Mouse (Mus musculus) activated CD4-positive, CD25-positive, alpha-beta regulatory T cell, adult 4 months (primary cell): Measurements from ENCODE around the gene 4933417A18Rik. TPM values are rescaled to one million over a fixed set of nuclear protein-coding genes. Genes with fewer than 3 reads are reported as not detected.
"Not testable (repeated sequence)": the region's sequence is repeated elsewhere in the genome, so short reads cannot be mapped to it uniquely, and the experiment has no call there.

Experiments
- ATAC-seq: one replicate; pipeline ENCODE4 v1.8.0; 2017
- polyA plus RNA-seq, 2 experiments: library from polyadenylated mRNA; unstranded; fragments of 100-300 nt; shearing (Covaris generic); gene quantifications; one replicate each; pipeline ENCODE4 v1.2.1; 2017

4933417A18Rik gene
- polyA plus RNA-seq: not detected

DNA sequence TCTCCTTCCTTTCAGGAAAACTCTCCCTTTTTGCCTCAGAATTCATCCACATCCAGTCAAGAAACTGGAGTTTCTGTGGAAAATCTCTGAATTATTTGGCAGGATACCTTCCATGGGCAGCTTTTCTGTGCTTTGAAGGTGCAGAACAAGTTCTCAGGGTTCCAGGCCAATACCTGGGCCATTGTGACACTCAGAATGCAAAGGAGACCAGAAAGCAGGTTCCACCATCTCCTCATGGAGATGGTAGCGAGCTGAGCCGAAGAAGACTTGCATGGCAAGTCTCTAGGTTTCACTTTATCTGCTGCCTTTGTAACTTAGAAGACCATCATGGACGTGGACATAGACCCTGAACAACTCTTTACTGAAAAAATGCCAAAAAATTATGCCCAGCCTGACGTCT, at the start of gene 4933417A18Rik, which contains the start of gene Fam217a:
Gene 4933417A18Rik, plus strand, starts transcription at position 200 of the 400 bp plus-strand sequence.
Gene Fam217a, minus strand, starts transcription at position 101 of the 400 bp plus-strand sequence.
- no peak for ATAC-seq

DNA sequence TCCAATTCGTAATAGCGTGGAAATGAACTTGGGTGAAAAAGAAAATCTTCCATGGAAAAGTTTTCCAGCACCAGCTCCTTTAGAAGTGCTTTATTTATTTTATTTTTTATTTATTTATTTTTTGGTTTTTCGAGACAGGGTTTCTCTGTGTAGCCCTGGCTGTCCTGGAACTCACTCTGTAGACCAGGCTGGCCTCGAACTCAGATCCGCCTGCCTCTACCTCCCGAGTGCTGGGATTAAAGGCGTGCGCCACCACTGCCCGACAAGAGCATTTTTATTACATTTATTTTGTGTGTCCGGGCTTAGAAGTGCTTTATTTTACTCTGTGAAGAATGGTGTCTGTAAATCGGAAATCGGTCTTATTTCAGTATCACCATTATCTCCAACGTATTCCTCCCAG, 49.5 kb upstream of the 4933417A18Rik start:
- ATAC-seq: not testable (repeated sequence)

DNA sequence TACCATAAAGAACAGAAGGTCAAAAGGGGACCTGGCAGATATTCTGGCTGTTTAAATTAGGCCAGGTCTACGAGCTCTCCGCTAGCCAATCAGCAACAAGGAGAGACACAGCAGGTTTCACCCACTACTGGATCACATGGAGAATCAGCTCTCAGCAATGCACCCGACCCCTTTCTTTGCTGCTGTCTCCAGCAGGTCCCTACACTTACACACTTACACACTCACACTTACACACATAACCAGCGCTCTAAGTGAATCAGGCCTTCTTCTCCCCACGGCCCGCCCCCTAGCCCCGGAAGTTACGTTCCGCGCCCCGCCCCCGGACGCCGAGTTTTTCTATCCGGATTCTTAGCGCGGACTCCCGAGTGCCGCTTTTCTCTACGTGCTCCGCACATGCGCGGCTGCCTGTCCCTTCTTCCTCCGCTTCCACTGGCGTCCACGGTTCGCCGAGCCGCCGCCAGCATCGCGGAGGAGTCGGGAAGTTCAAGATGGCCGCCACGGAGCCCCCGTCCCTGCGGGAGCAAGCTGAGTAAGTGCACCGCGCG, 49.0 kb upstream of the 4933417A18Rik start, which contains the start of gene Prpf4b:
Gene Prpf4b, plus strand, starts transcription at position 137 of the 545 bp plus-strand sequence.
- peak; percentile 72 for ATAC-seq

DNA sequence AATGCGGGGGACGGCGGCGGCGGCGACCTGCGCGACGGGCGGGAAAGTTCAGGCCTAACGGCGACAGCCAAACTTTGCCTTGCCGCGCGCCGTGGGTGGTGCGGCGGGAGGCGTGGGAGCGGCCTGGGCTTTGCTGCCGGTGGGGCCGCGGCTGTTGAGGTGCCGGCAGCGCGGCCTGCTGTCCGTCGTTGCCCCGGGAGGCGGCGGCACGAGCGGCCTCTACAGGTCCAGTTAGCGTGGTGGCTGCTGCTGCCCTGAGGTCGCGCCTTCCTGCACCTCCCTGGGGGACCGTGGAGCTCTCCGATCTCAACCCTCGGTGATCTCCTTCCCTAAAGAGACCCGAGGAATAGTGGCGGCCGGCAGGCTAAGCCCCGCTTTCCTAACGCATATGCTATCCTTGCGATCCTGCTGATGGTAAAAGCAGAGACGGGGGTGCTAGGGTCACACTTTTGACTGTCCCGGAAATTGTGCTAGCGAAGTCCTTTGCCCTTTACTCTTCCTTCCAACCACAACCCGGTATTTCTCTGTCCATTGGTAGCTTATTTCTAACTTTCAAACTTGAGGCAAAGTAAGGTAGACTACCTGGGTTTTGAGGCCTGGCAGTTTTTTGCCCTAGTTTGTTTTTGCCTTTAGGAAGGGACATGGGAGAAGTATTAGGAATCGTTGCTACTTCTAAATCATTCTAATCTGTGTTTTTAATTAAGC, 48.3 kb upstream of the 4933417A18Rik start:
- ATAC-seq: peak; percentile 19

DNA sequence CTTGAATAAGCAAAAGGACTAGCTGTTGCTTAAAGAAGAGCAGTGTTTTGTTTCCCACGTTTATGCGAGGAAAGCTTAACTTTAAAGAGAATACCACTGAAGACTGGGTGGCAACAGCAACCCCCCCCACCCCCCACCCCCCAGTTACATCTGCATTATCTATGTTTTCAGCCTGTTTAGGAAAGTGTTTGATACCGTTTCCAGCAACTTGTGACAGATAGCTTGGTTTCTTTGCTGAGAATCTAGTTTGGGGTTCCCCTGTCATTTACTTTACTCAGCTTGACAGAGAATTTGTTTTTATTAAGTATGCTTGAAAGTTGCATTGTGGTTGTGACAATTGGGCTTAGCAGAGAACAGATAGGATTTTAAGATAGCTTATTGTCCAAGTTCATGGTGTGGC, 47.7 kb upstream of the 4933417A18Rik start:
- ATAC-seq: no peak

DNA sequence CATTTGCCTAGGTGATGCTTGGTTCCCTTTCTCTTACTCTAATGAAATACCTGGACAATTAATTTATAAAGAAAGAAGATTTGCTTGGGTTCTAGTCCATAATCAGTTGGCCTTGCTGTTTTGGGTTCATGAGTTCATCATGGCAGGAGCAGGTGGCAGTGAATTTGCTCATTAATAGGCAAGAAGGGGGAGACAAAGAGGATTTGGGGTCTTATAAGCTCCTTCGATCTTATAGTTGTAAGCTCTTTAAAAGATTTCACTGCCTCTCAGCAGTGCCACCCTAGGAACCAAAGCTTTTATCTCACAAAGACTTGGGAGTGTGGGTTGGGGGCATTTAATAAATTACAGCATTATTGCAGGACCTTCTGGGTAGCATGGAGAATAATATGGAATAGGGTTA, 31.3 kb upstream of the 4933417A18Rik start:
- ATAC-seq: no peak

DNA sequence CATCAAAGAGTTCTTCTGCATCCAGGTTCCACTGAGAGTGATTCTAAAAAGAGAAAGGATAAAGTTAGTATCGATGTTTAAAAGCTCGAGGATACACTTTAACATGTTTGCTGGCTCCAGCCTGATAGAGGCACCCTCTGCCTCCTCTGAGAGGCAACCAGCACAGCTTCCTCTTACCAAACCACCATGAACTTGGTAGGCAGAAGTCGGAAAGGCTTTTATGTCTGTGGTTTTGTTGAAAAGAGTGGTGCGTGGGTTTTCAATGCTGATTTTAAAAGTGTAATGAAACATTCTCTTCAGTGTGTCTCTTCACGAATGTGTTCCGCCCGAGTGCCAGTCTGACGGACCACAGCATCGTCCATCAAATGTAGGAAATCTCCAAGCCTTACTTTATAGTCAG, 9.6 kb upstream of the 4933417A18Rik start:
- ATAC-seq: peak; percentile 72

DNA sequence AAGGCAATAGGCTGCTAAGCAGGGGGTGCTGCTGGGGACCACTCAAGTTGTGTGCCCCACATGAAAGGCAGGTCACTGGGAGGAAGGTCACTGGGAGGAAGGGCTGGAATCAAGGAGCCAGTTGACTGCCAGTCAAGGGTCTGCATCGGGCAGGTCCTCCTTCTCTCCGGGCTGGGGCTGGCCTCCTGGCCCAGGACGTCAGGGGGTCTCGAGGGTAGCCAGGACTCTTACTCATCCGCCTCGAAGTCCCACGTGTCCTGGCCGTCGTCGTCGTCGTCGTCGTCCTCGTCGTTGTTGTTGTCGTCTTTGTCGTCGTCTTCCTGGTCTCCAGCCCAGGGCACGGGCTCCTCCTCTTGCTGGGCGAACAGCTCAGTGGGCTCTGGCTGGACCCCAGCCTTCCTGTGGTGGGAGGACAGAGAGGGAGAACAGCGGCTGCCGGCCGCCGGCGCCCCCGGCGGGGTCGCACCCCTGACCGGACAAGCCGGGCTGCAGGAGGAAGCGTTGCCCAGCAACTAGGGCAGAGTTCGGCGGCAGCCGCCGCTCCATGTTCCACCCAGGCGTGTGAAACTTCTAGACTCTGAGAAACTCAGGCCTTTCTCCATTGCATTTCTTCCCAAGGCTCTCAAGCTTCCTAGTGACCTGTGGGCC, 7.6 kb upstream of the 4933417A18Rik start:
- ATAC-seq: no peak

DNA sequence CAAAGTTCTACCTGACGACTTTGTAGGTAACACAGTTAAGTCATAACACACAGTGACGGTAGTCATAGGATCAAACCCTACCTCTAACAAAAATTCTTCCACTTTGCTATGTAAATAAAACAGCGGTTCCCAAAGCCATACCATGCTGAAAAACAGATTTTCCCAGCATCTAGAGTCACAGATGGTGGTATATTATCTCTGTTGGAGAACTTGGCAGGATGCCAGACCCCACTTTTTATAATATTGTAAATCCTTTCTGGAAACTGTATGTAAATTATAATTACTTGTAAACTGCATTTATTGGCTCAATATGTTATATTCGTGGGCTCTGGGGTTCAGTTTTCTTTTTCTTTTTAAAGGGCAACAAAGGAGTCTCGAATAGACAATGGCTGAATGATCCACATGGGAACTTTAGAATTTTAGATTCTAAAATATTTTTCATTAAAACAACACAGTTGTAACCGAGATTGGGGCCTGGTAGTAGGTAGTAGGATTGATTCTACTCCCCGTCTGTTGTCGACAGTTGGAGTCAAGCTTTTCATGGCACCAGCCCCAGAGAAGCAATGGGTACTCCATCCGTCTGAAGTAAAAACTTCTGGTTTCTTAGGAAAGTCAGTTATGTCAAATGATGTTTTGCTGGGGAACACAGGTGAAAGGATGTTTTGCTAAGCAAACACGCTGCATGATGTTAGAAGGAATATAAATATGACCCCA, 10.9 kb downstream of the 4933417A18Rik start:
- ATAC-seq: no peak

DNA sequence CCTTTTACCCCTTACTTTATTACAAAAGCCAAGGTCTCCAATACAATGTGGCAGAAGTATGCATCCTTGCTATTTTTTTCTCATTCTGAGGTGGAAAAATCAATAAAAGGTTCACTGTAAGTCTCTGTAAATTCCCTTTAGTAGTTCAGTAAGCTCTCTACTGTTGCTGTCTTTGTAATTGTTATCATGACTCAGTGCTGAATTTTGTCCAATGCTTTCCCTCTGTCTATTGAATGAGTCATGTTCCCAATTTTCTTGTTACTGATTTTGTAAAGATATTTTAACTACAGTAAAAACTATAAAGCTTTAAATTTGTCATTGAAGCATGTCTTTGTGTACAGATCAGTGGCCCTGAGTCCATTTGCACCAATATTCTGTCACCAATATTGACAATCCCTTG, 18.2 kb downstream of the 4933417A18Rik start:
- ATAC-seq: no peak

DNA sequence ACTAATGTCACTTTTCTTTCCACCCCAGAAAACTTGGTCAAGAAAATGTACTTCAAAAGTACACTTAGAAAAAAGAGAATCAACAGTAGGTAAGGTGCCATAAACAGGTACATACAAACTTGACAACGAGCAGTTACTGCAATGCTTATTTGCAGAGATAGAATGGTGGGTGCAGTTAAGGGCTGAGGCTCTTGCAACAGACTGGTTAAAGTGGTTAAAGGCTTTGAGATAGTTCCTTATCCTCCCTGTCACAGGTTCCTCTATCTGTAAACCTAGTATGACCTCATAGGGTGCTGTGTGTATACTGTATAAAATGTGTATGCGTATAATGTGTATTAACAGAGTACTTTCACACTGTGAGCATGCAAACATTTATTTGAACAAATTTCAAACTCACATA, 27.2 kb downstream of the 4933417A18Rik start:
- ATAC-seq: not testable (repeated sequence)

DNA sequence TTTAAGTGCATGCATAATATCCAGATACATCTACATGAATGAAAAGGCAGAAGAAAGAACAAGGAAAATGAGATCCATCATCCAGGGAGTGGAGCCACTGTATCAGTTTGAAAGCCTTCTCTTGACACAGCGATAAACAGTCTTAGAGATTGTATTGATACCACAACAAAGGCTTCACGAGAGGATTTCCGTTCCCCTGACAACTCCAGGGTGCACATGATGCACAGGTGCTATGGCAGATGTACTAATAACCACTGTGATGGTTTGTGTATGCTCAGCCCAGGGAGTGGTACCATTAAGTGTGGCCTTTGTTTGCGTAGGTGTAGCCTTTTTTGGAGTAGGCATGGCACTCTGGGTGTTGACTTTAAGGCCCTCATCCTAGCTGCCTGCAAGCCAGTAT, 32.7 kb downstream of the 4933417A18Rik start:
- ATAC-seq: peak; percentile 71

DNA sequence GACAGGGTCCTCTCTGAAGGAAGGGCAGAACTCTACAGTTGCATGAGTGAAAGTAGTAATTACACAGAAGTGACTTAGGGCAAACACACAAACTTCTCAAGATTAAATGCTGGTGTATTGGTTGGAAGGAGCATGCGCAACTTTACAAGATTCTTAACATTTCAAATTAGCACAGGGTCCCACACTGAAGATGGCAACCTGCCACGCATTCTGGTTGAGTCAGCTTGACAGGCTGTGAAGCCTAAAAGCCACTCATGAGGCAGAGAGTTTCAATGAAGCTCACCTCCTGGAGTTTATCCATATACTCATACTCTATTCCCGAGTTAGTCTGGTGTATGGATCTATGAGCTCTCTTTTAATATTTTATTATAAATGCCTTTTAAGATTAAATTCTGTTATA, 33.9 kb downstream of the 4933417A18Rik start:
- ATAC-seq: not testable (repeated sequence)

DNA sequence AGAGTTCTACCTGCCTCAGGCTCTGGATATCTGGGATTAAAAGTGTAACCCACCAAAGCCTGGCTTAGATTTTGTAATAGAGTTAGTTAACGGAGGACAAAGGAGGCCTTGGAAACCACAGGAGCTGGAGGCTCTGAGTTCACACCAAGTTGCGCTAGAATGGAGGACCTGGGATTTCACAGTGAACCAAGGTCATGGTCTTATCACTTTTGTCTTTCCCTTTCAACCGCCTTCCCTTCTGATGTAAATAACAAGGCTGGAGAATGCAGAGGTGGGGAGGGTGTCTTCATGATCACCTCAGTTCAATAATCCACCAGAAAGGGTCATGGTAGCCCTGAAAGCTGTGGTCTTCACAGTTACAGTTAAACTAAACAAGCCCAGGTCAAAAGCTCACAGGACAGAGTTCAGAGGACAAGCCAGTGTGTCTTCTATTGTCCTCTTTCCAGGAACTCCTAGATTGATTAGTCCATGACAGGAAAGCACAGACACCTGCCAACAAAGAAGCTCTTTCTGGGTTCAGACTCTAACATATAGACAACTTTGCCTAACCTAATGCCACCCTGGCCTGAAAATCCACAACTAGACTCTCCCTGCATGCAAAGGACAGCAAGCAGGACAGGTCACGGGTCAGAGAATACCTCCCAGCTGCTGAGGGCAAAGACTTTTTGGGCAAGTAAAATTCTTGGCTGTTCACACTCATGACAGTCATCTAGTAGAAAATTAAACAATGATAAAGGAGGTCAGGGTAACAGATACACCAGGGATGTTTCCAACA, 37.0 kb downstream of the 4933417A18Rik start:
- no peak for ATAC-seq

DNA sequence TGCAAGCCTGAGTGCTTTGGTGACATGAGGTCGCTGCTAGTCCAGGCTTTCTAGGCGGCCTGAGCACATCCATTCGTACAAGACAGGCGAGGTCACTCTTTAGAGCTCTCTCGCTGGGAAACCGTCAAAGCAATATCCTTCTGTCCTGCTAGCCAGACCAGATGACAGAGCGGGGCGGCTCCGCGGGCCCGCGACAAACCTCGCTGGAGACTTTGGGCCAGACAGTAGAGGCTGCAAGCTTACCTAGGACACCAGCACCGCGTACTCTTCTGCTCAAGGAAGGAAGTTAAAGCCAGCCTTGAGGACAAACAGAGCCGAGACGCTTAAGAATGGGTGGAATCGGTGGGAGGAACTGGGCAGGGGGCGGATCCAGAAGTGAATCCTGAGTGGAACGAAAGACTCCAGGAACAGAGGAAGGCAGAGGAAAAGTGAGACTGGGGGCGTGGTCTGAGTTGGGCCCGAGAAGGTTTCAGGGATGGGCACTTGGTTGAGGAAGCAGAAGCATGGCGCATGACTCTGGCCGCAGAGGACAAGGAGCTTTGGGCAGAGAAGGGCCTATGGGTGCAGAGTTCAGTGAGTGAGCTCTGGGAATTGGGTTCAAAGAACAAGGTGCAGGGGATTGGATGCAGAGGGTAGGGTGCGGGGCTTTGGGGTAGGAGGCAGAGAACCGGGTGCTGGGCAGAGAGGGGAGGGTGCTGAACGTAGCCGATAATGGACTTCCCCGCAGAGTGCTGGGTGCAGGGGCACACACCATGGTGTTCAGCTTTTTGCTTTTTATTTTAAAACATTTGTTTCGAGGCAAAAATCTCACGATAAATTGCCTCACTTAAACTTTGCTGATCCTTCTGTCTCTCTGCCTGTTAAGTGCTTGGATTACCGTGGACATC, 39.5 kb downstream of the 4933417A18Rik start, which contains the start of gene Eci3:
Gene Eci3, minus strand, starts transcription at position 300 of the 887 bp plus-strand sequence.
- no peak for ATAC-seq

DNA sequence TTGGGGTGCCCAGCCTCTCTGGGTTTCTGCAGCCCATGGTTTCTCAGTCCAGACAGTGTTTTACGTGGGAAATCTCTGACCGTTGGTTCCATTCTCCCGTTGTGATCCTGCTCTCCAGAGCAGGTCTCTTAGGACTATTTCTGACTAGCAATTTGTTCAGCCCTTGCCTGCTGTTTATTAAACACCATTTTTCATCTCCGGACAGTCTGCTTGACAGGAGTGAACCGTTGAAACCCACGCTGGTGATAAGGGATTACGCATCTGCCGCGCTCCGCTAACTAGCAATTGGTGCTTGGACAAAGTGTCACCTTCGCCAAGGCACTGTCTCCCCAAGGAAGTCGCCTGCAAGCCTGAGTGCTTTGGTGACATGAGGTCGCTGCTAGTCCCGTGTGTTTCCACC, 40.2 kb downstream of the 4933417A18Rik start:
- no peak for ATAC-seq

DNA sequence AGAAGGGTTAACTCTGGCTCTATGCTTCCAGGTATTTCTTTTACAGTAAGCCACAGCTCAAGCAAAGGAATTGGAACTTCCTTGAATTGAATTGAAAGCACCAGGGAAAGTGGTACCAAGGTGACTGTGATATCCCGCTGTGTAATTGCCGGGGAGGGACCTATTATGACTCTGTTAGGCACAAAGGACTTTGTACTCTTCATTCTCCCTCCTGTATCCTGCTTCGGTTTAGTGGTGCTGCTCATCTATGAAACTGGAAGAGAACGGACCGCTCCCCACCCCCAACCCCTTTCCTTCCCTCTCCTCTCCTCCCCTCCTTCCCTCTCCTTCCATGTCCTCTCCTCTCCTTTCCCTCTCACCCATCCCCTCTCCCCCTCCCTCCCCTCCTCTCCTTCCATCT, 40.7 kb downstream of the 4933417A18Rik start:
- ATAC-seq: no peak

DNA sequence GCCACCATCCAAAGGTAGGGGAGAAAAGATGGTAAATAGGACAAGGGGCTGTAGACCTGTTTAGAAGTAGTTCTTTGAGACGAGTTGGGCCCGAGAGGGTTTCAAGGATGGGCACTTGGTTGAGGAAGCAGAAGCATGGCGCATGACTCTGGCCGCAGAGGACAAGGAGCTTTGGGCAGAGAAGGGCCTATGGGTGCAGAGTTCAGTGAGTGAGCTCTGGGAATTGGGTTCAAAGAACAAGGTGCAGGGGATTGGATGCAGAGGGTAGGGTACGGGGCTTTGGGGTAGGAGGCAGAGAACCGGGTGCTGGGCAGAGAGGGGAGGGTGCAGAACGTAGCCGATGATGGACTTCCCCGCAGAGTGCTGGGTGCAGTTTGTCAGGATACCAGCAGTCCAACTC, 41.4 kb downstream of the 4933417A18Rik start:
- ATAC-seq: not testable (repeated sequence)

DNA sequence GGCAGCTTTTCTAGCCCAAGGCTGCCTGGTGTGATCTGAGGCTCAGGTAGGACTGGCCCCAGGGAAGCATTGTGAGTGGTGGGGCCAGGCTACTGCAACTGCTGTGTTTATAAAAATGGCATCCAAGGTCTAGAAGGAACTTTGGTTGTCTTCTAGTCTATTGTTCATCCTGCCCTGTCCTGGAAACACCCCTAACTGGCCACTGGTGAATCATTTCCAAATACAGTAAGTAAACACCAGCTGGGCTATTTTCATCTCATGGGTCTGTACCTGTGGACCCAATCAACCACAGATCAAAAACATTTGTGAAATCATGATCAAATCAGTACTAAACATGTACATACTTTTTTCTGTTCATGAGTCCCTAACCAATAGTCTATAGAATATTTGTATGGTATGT, 48.2 kb downstream of the 4933417A18Rik start:
- not testable (repeated sequence) for ATAC-seq

DNA sequence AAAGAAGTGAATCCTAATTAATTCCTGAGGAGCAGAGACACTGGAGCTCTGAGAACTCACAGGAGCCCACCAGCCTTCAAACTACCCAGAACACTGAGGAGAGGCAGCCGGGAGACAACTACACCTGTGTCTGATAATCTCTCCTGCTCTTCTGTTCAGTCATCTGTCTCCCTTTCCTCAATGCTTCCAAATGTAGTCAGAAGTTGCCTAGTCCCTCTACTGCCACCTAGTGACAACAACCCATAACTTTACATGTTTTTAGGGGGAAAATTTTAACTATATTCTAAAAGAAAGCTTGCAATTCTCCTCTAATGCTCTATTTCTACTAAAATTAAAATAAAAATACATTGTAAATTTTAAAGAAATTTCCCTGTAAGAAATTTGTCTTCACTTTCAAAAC, 48.9 kb downstream of the 4933417A18Rik start:
- no peak for ATAC-seq

DNA sequence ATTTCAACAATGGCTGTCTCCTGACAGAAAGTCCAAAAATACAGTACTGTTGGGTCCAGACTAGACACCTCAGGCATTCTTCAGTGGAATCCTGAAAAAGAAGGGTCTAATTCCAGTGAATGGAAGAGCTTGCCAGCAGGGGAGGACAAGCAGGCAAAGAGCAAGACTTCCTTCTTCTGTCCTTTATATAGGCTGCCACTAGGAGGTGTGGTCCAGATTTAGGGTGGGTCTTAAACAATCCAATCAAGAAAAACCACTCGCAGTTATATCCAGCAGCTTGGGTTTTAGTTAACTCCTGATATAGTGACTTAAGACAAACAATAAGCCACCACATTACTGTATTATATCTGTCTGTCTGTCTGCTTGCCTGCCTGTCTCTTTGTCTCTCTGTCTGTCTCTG, 49.6 kb downstream of the 4933417A18Rik start:
- no peak for ATAC-seq
